Mouse (Mus musculus): ENCODE measurements around the gene Ikzf3.

Gene Ikzf3

DNA sequence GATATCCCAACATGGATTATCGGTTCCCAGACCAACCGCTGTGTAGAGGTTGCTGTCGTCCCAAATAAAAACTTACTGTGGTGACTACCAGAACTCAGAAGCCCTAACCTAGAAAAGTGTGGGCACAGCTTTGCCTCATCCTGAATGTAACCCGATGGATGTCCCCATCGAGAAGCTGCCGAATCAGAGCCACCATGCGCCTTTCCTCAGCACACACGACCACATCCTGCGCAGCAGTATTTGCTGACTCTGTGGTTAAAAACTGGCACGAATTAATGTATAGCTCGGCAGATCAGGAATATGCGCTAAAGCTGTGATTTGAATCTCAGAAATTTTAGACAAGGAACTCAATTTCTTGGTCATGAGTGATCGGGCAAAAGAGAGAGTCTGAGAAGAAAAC is 33.0 kb downstream of the Ikzf3 start:
- no peak for DNase-seq (ENCODE audit: low read depth)

DNA sequence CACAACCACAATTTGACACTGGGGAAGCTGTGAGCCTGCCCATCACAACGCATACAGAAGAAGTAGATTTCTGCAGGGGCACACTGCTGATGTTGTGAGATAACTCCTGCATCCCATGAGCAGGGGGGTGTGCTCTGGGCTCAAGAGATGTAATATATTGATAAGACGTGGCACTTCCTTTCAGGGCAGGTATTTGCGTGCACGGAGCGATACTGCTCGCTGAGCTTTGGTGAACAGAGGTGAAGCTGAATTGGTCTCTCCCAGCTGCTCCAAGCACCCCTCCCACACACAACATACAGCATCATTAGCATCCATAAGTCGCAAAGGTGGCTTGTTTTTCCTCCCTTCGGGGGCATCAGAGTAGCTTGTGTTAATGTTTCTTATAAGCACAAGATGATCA is 35.7 kb downstream of the Ikzf3 start:
- DNase-seq (ENCODE audit: low read depth), result no peak

- DNase-seq (ENCODE audit: low read depth), result no peak
These were observed 36.4 kb downstream of the Ikzf3 start for GRCm38 (mm10) chr11:98509434-98509833.

GRCm38 (mm10) chr11:98504926-98505325 is 40.9 kb downstream of the Ikzf3 start:
- DNase-seq (ENCODE audit: low read depth), result no peak

DNA sequence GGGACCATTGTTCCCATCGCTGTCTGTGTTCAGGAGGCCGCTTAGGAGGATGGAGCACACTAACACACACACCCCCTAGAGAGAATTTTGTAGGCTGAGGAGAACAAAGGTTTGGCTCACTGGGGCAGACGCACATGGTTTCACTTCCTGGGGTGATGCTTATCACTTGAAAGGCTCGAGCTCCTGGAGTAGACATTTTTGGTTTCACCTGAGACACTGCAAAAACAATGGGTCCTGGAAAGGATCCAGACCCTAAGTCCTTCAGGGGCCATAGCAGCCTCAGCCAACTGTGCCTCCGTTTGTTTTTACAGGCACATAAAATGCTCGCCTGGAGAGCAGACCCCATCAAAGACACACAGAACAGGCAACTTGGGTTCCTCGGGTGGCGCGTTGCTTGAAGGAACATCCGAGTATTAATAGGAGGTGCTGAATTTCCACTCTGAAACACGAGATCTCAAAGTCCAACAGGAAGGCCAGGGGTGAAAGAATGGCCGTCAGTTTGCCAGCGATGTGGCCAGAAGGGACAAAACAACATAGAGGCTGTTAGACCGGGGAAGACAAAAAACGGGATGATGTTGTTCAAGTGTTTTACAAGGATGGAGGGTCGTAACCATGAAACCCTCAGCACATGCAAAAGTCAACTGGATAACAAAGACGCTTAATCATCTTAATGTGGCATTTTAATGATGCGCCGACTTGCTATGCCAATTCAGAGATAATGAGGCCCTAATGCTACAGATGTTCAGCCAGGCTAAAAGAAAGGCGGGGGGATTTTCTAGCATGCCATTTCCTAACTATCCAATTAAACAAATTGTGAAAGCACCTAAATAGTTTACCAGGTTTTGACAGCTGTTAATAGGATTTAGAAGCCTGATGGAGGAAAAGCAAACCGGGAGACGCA is 48.2 kb downstream of the Ikzf3 start:
- no peak for DNase-seq (ENCODE audit: low read depth)

DNA sequence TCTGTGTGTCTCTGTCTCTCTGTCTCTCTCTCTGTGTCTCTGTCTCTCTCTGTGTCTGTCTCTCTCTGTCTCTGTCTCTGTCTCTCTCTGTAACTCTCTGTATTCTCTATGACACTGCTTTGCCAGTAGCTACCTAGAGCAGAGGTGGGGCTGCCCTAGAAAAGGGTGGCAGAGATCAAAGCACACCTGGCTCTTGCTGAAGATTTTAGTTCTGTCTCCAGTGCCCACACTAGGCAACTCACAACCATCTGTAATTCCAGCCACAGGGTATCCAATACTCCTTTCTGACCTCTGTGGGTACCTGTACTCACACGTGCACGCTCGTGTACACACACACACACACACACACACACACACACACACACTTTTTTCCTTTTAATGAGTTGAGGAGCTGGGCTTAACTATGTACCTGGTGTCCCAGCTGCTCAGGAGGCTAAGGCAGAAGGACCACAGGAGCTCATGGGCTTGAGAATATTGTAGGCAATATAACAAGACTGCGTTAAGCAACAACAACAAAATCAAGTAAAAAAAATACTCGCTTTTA is 50.6 kb downstream of the Ikzf3 start:
- no peak for DNase-seq (ENCODE audit: low read depth)

- DNase-seq (ENCODE audit: low read depth), result no peak
These were observed 52.4 kb downstream of the Ikzf3 start for GRCm38 (mm10) chr11:98493394-98493793.

DNA sequence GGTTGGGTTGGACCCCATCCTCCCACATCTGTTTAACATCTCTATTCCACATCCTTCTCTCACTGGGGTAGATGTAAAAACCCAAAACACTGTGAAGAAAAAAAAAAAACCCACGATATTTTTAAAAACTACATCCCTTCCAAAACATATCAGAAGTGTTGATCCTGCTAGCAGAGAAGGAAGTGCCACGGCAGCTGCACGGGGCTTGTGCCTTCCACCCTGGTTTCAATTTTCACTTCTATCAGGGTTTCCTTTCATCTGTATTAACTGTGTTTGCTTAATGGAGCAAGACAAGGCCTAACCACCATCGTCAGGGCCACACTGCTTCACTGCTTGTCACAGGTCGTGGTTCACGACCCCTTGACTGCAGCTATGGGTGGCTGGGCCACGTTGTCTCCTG is 52.9 kb downstream of the Ikzf3 start:
- no peak for DNase-seq (ENCODE audit: low read depth)

GRCm38 (mm10) chr11:98491571-98491970 is 54.3 kb downstream of the Ikzf3 start:
- no peak for DNase-seq (ENCODE audit: low read depth)

DNA sequence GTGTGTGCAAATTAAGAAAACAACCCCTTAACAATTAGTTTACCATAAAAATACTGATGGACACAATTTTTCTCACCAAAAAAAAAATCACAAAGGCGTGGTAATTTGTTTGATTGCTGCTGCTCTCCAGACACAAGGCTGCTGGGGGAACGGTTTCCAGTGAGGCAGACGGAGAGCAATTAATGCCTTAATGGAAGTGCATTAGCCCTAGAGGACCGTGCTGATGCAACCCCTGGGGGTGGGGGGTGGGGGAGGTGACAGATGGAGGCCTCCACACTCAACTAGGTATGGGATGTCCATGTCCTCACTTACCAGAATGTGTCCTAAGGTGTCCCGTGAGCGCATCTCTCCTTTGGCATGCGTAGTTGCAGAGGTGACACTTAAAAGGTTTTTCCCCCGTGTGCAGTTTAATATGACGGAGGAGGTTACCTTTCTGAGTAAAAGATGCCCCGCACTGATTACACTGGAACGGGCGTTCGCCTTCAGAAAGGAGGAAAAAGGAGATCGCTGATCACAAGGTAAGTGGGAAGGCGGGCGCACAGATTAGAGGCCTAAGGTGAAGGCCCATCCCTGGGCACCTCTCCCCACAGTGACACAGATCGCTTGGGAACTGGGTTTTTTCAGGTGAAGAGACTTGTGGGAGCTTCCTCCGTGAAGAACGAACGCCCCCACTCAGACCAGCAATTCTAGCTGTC is 57.1 kb downstream of the Ikzf3 start:
- DNase-seq (ENCODE audit: low read depth), result no peak

GRCm38 (mm10) chr11:98487526-98488040 is 58.2 kb downstream of the Ikzf3 start:
- DNase-seq (ENCODE audit: low read depth), result no peak

DNA sequence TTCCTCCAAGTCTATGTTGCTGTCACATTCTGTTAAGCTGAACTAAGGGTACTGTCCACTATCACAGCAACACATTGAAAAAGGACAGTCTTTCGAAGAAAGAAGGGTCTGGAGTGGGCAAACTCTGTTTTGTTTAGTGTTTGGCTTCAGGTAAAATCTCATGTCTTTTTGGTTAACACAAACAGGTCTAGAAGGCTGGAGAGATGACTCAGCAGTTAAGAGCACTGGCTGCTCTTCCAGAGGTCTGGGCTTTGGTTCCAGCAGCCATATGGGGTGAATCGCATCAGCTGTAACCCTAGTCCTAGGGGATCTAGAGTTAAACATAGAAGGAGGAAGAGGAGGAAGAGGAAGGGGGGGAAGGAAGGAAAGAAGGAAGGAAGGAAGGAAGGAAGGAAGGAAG is 60.1 kb downstream of the Ikzf3 start:
- DNase-seq (ENCODE audit: low read depth), result no peak

DNA sequence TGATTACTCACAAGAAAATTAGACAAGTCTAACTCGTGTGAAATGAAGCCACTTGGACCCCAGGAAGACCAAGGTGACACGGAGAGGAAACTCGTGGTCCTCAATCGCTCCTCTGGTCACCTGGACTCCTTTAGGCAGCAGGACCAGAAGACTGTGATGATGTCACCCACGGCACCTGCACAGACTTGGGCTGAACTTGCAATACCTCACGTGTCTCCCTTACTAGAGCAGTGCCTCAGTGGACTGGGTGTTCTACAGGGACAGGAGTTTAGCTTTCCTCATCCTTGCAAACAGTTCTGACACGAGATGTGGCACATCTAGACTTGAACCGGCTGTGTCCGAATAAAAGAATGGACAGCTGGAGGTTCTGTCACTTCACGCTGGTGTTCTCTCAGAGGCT is 63.8 kb downstream of the Ikzf3 start:
- DNase-seq (ENCODE audit: low read depth), result no peak

DNA sequence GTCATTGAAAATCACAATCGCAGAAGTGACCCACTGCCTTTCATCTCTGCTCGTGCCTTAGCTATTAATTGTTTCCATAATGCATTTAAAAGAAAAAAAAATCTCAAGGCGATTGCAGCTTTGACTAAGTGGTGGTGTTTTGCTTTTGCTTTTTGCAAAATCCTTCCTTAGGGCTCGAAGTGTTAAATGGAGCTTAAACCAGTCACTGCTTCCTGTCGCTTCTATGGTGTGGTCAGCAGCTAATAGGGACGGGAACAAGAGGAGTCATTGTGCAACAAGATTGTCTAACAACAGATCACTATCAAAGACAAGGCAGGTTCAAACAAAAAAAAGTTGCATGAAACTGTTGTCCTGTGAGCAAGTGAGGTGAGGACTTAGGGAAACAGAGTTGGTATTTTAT is 64.6 kb downstream of the Ikzf3 start:
- DNase-seq (ENCODE audit: low read depth), result no peak

DNA sequence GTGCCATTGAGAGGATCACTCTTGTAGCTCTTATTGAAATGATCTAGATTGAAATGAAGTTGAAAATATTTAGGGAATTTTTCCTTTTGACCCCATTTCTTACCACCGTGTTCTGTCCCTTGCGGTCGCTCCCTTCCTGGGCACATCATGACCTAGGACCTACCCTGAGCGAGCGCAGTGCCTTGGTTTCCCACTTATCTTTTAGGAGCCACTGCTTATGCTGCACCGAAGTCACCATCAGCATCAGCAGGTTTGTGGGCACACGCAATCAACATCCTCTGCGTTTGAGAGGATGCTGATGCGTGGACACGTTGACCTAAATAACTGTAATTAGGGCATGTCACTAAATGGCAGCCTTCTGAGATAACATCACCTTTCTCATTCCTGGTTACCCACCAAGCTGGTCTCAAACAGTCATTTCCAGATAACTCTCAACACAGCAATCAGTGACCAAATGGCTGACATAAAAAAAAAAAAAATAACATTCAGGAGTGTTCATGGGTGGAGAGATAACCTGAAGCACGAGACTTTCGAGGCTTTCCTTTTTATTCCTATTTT is 65.8 kb downstream of the Ikzf3 start:
- no peak for DNase-seq (ENCODE audit: low read depth)

DNA sequence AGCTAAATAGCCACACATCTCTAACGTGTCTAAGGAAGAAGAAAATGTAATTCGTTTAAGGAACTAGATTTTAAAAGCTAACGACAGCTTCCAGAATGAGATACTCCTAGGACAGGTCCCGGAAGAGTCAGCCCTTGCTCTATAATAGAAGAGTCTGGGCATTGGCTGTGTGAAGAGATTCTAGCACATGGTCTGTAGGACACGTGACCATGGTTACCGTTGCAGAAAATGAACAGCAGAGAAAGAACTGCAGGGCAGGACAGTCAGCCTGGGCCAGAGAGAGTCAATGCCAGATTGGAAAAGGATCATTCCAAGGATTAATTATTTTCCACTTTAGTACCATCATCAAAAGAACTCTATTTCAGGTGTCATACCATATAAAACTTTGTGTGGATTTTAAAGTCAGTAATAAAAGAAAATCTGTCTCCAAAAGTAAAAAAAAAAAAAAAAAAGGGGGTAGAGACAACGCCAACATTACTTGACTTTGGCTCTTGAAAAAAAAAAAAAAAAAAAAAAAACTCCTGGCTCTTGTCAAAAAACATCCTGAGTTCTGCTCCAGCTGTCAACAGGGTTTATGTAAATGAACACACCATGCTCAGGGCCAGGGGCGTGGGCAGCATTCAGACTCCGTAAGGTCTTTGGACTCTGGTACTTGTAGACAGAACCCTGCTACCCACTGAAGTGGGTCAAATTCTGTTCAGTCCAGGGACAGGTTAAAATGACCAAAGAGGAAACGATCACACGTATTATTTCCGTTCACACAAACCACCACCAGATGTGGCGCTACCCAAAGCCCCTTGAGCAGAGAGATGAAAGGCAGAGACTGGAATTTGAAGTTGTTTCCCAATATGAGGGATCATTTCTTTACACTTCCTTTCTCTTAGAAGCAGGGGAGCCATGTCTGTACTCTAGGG is 66.5 kb downstream of the Ikzf3 start:
- no peak for DNase-seq (ENCODE audit: low read depth)

DNA sequence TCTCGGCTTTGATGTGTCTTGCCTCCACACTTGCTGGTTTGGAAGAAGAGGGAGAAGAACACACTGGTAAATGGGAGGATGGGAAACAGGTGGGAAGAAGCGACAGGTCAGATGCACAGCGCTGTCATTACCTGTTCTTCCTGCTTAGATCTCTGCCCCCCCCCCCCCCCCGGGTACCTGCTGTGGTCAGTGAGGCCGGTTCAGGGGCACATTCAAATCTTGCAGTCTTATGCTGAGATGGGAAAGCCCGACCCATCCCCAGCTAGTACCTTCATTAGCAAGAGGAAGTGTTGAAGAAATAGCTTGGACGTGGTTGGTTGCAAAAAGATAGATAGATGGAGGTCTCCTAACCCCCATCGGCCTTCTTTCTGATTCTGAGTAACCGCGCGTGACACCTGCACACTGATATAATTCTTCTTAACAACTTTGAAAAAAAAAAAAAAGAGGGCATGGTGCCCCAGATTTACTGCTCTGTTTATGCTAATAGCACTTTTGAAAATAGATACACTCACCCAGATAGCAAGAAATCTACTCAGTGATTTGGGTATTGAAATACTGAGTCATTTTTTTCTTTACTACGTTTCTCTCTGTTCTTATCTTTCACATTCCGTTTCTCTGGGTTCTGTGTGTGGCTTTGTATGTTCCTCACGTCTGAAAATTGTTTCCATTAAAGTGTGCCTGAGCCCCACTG is 68.7 kb downstream of the Ikzf3 start:
- DNase-seq (ENCODE audit: low read depth), result no peak

DNA sequence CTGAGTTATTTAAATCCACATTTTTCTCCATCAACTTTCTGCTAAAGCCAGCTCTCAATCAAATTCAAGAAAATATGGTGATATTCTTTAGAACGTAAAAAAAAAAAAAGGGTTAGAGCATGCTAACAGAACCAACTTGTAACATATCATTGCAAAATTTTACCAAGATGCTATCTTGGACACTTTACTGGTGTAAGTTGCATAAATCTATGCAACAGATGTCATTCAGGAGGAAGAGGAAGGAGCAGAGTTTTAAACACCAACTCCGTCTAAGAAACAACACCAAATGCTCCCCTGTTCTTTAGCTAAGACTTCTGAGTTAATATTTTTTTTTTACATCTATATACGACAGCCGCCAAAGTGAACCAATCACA is 69.4 kb downstream of the Ikzf3 start:
- DNase-seq (ENCODE audit: low read depth), result no peak

GRCm38 (mm10) chr11:98475630-98476433 is 70.0 kb downstream of the Ikzf3 start:
- no peak for DNase-seq (ENCODE audit: low read depth)

DNA sequence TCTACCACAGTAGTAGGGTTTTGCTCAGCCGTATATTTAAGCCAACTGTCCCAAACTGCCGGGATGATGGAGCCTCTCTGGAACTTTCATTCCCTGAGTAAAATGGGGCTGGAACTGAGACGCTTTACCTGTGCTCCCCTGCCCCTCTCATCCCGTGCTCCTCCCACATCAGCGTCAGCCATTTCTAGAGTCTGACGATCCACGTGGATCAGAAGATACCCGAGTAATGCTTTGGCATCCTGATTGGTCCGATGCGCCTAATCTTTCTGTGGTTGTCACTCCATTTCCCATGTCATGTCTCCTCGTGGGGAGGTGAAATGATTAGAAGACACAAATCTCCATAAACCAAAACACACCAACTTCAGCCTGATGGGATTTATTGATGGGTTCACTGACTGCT is 70.9 kb downstream of the Ikzf3 start:
- no peak for DNase-seq (ENCODE audit: low read depth)

Data from c-Kit-positive CD71-positive TER-119-negative erythroid progenitor cells, embryonic 14.5 days (primary cell).